Mouse (Mus musculus) kidney, embryonic 16.5 days (tissue): Measurements from ENCODE around the gene Mdfic. TPM values are rescaled to one million over a fixed set of nuclear protein-coding genes. Genes with fewer than 3 reads are reported as not detected.

ENCODE experiments used
- ATAC-seq: fragments of 200-750 bp; cut with Nextera tagmentation; 2 replicates; pipeline ENCODE4 v1.8.0; 2017; ENCODE audit warnings: moderate TSS enrichment; ENCODE audit not compliant: low FRiP score, low TSS enrichment
- H3K27ac ChIP-seq: fragments of 300-500 bp; sonication (generic); 2 replicates; pipeline ENCODE4 v1.5.1; 2014; ENCODE audit warnings: low read length
- H3K27me3 ChIP-seq: fragments of 300-500 bp; sonication (generic); 2 replicates; pipeline ENCODE4 v1.6.1; 2014; ENCODE audit warnings: low read length, control low read depth, mixed read lengths; ENCODE audit not compliant: insufficient read depth
- H3K36me3 ChIP-seq: fragments of 300-500 bp; sonication (generic); 2 replicates; pipeline ENCODE4 v1.6.1; 2014; ENCODE audit warnings: low read length, control low read depth, mixed read lengths; ENCODE audit not compliant: insufficient read depth
- H3K4me1 ChIP-seq: fragments of 300-500 bp; sonication (generic); 2 replicates; pipeline ENCODE4 v1.6.1; 2014; ENCODE audit warnings: low read length, control low read depth, mixed read lengths; ENCODE audit not compliant: insufficient read depth
- H3K4me2 ChIP-seq: fragments of 300-500 bp; sonication (generic); replicated peaks from 2 replicates; pipeline ENCODE4 v1.6.1; 2014; ENCODE audit warnings: low read depth, low read length
- H3K4me3 ChIP-seq: fragments of 300-500 bp; sonication (generic); 2 replicates; pipeline ENCODE4 v1.5.1; 2014; ENCODE audit warnings: mild to moderate bottlenecking, low read length
- H3K9ac ChIP-seq: fragments of 300-500 bp; sonication (generic); replicated peaks from 2 replicates; pipeline ENCODE4 v1.6.1; 2014; ENCODE audit warnings: low read length
- H3K9me3 ChIP-seq: fragments of 300-500 bp; sonication (generic); 2 replicates; pipeline ENCODE4 v1.6.1; 2016; ENCODE audit warnings: low read length, control low read depth
- WGBS: fragments of 180-500 bp; shearing (Covaris S2); extraction: QIAGEN DNeasy Blood & Tissue Kit; methylation state at CpG from one replicate; pipeline ENCODE4 v1.1.7; 2014; 5-methylcytosine and 5-hydroxymethylcytosine counted together
- polyA plus RNA-seq: library from polyadenylated mRNA; unstranded; fragments of >200 nt; fragmentation: Nextera tagmentation; extraction: Ambion mirVana; gene quantifications from 2 replicates; pipeline ENCODE4 v1.2.1, GENCODE M21; 2015

The Mdfic gene
- polyA plus RNA-seq, 1 experiment from 2014 or later = 5.7 TPM

- Histone ChIP-seq H3K4me3 (no peak overlapping the region), H3K27ac (no peak overlapping the region), H3K36me3 (0 out of 2 replicates have a peak, but pooled peaks cover 6% of the 10 kb centered on the region), H3K27me3 (no peaks in the 10 kb centered on the region), H3K9ac (no peak overlapping the region), H3K4me1 (peaks cover under 1% of the 10 kb centered on the region; the same call in 1 of the 2 replicates), H3K4me2 (no peak overlapping the region), H3K9me3 (no peaks in the 10 kb centered on the region)
- no peak for ATAC-seq
- WGBS = 95% methylated on average over 1 of the region's 1 CpGs
Measured at GRCm38 (mm10) chr6:15748236-15748635, 27.8 kb downstream of the Mdfic start.

- no peaks in the 10 kb centered on the region for H3K4me1 ChIP-seq
- no peak for ATAC-seq
- no peak overlapping the region for H3K4me2 ChIP-seq
- 0 out of 2 replicates have a peak, but pooled peaks cover 6% of the 10 kb centered on the region for H3K36me3 ChIP-seq
- no peaks in the 10 kb centered on the region for H3K27me3 ChIP-seq
- H3K9me3 ChIP-seq = no peaks in the 10 kb centered on the region
- no peak overlapping the region for H3K27ac ChIP-seq
- 100% methylated on average over 2 of the region's 2 CpGs for WGBS
- H3K9ac ChIP-seq = no peak overlapping the region
- no peak overlapping the region for H3K4me3 ChIP-seq
Measured at GRCm38 (mm10) chr6:15748943-15749342, 28.5 kb downstream of the Mdfic start.

GRCm38 (mm10) chr6:15750101-15750500, 29.6 kb downstream of the Mdfic start:
- ATAC-seq = no peak
- Histone ChIP-seq H3K9me3 (no peaks in the 10 kb centered on the region), H3K27me3 (no peaks in the 10 kb centered on the region), H3K36me3 (0 out of 2 replicates have a peak, but pooled peaks cover 6% of the 10 kb centered on the region), H3K9ac (no peak overlapping the region), H3K4me2 (no peak overlapping the region), H3K27ac (no peak overlapping the region), H3K4me1 (no peaks in the 10 kb centered on the region), H3K4me3 (no peak overlapping the region)
- 82% methylated on average over 5 of the region's 5 CpGs for WGBS

GRCm38 (mm10) chr6:15751375-15751774, 30.9 kb downstream of the Mdfic start:
- no peak overlapping the region for H3K4me2 ChIP-seq
- ATAC-seq = no peak
- H3K9ac ChIP-seq = no peak overlapping the region
- no peaks in the 10 kb centered on the region for H3K4me1 ChIP-seq
- H3K4me3 ChIP-seq = no peak overlapping the region
- H3K9me3 ChIP-seq = no peaks in the 10 kb centered on the region
- H3K27me3 ChIP-seq = no peaks in the 10 kb centered on the region
- 0 out of 2 replicates have a peak, but pooled peaks cover 6% of the 10 kb centered on the region for H3K36me3 ChIP-seq
- 88% methylated on average over 2 of the region's 2 CpGs for WGBS
- H3K27ac ChIP-seq = no peak overlapping the region

- Histone ChIP-seq H3K4me3 (no peak overlapping the region), H3K27me3 (no peaks in the 10 kb centered on the region), H3K9ac (no peak overlapping the region), H3K36me3 (0 out of 2 replicates have a peak, but pooled peaks cover 6% of the 10 kb centered on the region), H3K27ac (no peak overlapping the region), H3K4me2 (no peak overlapping the region), H3K9me3 (no peaks in the 10 kb centered on the region), H3K4me1 (no peaks in the 10 kb centered on the region)
- WGBS = 94% methylated on average over 5 of the region's 5 CpGs
- no peak for ATAC-seq
Measured at GRCm38 (mm10) chr6:15752160-15752559, 31.7 kb downstream of the Mdfic start.

GRCm38 (mm10) chr6:15753208-15753607, 32.7 kb downstream of the Mdfic start:
- ATAC-seq = no peak

GRCm38 (mm10) chr6:15758394-15758793, 37.9 kb downstream of the Mdfic start:
- Histone ChIP-seq H3K4me1 (peaks cover 7% of the 10 kb centered on the region; the same call in 1 of the 2 replicates), H3K27me3 (no peaks in the 10 kb centered on the region), H3K4me2 (no peak overlapping the region), H3K27ac (no peak overlapping the region), H3K9me3 (no peaks in the 10 kb centered on the region), H3K9ac (no peak overlapping the region), H3K4me3 (no peak overlapping the region), H3K36me3 (no peaks in the 10 kb centered on the region)
- WGBS = 44% methylated on average over 3 of the region's 3 CpGs
- no peak; the same call in 1 of the 2 replicates for ATAC-seq

More at GRCm38 (mm10) chr6:15753208-15753607, 32.7 kb downstream of the Mdfic start:
- H3K4me2 ChIP-seq = no peak overlapping the region
- H3K27ac ChIP-seq = no peak overlapping the region
- no peaks in the 10 kb centered on the region for H3K9me3 ChIP-seq
- no peak overlapping the region for H3K9ac ChIP-seq
- H3K4me3 ChIP-seq = no peak overlapping the region
- H3K36me3 ChIP-seq = 0 out of 2 replicates have a peak, but pooled peaks cover 6% of the 10 kb centered on the region
- H3K27me3 ChIP-seq = no peaks in the 10 kb centered on the region
- no peaks in the 10 kb centered on the region for H3K4me1 ChIP-seq

GRCm38 (mm10) chr6:15760750-15761149, 40.3 kb downstream of the Mdfic start:
- Histone ChIP-seq H3K36me3 (no peaks in the 10 kb centered on the region), H3K9ac (no peak overlapping the region), H3K27me3 (no peaks in the 10 kb centered on the region), H3K4me2 (no peak overlapping the region), H3K4me3 (no peak overlapping the region), H3K27ac (no peak overlapping the region), H3K4me1 (peaks cover 7% of the 10 kb centered on the region; the same call in 1 of the 2 replicates), H3K9me3 (no peaks in the 10 kb centered on the region)
- no peak for ATAC-seq
- 83% methylated on average over 6 of the region's 6 CpGs for WGBS

GRCm38 (mm10) chr6:15764039-15764438, 43.6 kb downstream of the Mdfic start:
- Histone ChIP-seq H3K9ac (no peak overlapping the region), H3K9me3 (no peaks in the 10 kb centered on the region), H3K27me3 (no peaks in the 10 kb centered on the region), H3K27ac (no peak overlapping the region), H3K36me3 (no peaks in the 10 kb centered on the region), H3K4me2 (no peak overlapping the region), H3K4me1 (no peaks in the 10 kb centered on the region), H3K4me3 (no peak overlapping the region)
- WGBS = 72% methylated on average over 7 of the region's 7 CpGs
- ATAC-seq = no peak

- Histone ChIP-seq H3K36me3 (no peaks in the 10 kb centered on the region), H3K27me3 (no peaks in the 10 kb centered on the region), H3K4me2 (no peak overlapping the region), H3K4me1 (no peaks in the 10 kb centered on the region), H3K4me3 (no peak overlapping the region), H3K9me3 (no peaks in the 10 kb centered on the region), H3K9ac (no peak overlapping the region), H3K27ac (no peak overlapping the region)
- no peak for ATAC-seq
- WGBS = 92% methylated on average over 6 of the region's 6 CpGs
Measured at GRCm38 (mm10) chr6:15767460-15767859, 47.0 kb downstream of the Mdfic start.
